Mouse (Mus musculus) thymus, adult 2 months (tissue): ENCODE measurements at regions not wholly inside any gene's neighbourhood (a gene's known extent, or its start where the extent isn't known, plus 50 kb on each side); places are given as distances from the start of the nearest gene placed in this dataset.
"Not testable (repeated sequence)": the region's sequence is repeated elsewhere in the genome, so short reads cannot be mapped to it uniquely, and the experiment has no call there.

ENCODE experiments used
- DNase-seq: peaks from one replicate; pipeline ENCODE4 v3.0.0; 2021
- H3K27ac ChIP-seq: fragments of 200-500 bp; 2 replicates; pipeline ENCODE4 v1.5.1; 2012; ENCODE audit warnings: low read length, control low read depth; ENCODE audit not compliant: control insufficient read depth, insufficient read depth
- H3K27me3 ChIP-seq: fragments of 200-500 bp; 2 replicates; pipeline ENCODE4 v1.6.1; 2012; ENCODE audit warnings: mild to moderate bottlenecking, low read length, moderate library complexity, mixed read lengths; ENCODE audit not compliant: control insufficient read depth, insufficient read depth
- H3K36me3 ChIP-seq: fragments of 200-500 bp; 2 replicates; pipeline ENCODE4 v1.6.1; 2012; ENCODE audit warnings: mild to moderate bottlenecking, low read length, moderate library complexity; ENCODE audit not compliant: control insufficient read depth, insufficient read depth
- H3K4me1 ChIP-seq: fragments of 200-500 bp; replicated peaks from 2 replicates; pipeline ENCODE4 v1.6.1; 2012; ENCODE audit warnings: low read length; ENCODE audit not compliant: control insufficient read depth, insufficient read depth
- H3K4me3 ChIP-seq: fragments of 200-500 bp; 2 replicates; pipeline ENCODE4 v1.5.1; 2012; ENCODE audit warnings: mild to moderate bottlenecking, low read length, control low read depth, moderate library complexity; ENCODE audit not compliant: control insufficient read depth, insufficient read depth
- CTCF ChIP-seq: fragments of 200-500 bp; IDR thresholded peaks from 2 replicates; pipeline ENCODE4 v1.5.1; 2012; ENCODE audit warnings: mild to moderate bottlenecking, control low read depth, low read length, moderate library complexity, borderline replicate concordance; ENCODE audit not compliant: control insufficient read depth, poor library complexity, insufficient read depth; ENCODE audit errors: extremely low read depth
- POLR2A ChIP-seq: fragments of 200-500 bp; IDR thresholded peaks from 2 replicates; pipeline ENCODE4 v1.6.1; 2012; ENCODE audit warnings: mild to moderate bottlenecking, low read length, control low read depth, moderate library complexity; ENCODE audit not compliant: control insufficient read depth, poor library complexity, insufficient read depth; ENCODE audit errors: extremely low read depth
- WGBS: fragments of 180-500 bp; shearing (Covaris S2); methylation state at CpG from one replicate; pipeline ENCODE4 v1.1.7; 2018; 5-methylcytosine and 5-hydroxymethylcytosine counted together

- TF ChIP-seq POLR2A (no peak), CTCF (no peak)
- Histone ChIP-seq H3K27me3 (no peaks in the 10 kb centered on the region), H3K27ac (no peak overlapping the region), H3K4me3 (no peak overlapping the region), H3K4me1 (no peaks in the 10 kb centered on the region), H3K36me3 (no peaks in the 10 kb centered on the region)
- WGBS = 94% methylated on average over 5 of the region's 5 CpGs
- DNase-seq = no peak
These were observed 85.8 kb downstream of the Xrcc2 start for GRCm38 (mm10) chr5:25619872-25620271.

DNA sequence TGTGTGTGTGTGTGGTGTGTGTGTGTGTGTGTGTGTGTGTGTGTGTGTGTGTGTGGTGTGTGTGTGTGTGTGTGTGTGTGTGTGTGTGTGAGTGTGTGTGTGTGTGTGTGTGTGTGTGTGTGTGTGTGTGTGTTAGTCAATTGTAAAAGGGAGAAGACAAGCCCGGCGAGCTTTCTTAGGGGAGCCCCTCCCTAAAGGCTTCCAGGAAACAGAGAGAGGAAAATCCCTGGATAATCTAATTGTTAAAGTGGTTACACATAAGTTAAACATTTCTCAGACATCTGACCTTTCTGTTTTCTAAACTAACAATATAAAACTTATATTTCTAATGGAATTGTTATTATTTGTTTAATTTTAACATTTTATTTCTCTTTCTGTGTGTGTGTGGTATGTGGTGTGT is 86.3 kb downstream of the Xrcc2 start:
- not testable (repeated sequence) for H3K4me1 ChIP-seq, DNase-seq, H3K27ac ChIP-seq, H3K27me3 ChIP-seq, H3K4me3 ChIP-seq, H3K36me3 ChIP-seq
- WGBS = 78% methylated on average over 2 of the region's 2 CpGs

DNA sequence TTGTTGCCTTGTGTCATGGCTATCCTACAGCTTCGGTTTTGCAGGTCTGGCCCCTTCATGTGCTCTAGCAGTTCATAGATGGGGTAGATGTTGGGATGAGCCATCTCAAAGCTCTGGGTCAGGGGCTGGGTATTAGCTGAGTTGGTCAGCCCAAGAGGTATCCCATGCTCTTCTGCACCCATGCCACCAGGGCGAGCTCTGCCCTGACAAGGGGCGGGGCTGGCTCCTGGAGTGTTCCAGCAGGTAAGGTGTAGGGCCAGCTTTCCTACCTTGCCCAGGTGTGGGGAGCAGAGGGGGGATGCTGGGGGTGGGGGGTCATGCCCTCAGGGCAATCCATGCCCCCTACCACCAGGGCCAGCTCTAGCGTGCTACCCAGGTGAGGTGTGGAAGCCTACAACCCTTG is 91.0 kb downstream of the Xrcc2 start:
- Histone ChIP-seq H3K4me3 (no peak overlapping the region), H3K36me3 (no peaks in the 10 kb centered on the region), H3K4me1 (no peaks in the 10 kb centered on the region), H3K27me3 (no peaks in the 10 kb centered on the region), H3K27ac (no peak overlapping the region)
- WGBS = 95% methylated on average over 4 of the region's 4 CpGs
- no peak for DNase-seq
- TF ChIP-seq POLR2A = no peak
- no peak for TF ChIP-seq CTCF

GRCm38 (mm10) chr5:25613844-25614658 is 91.6 kb downstream of the Xrcc2 start:
- no peak for DNase-seq
- Histone ChIP-seq H3K4me1 (no peaks in the 10 kb centered on the region), H3K36me3 (no peaks in the 10 kb centered on the region), H3K4me3 (no peak overlapping the region), H3K27me3 (no peaks in the 10 kb centered on the region), H3K27ac (no peak overlapping the region)
- TF ChIP-seq POLR2A (no peak), CTCF (no peak)
- 93% methylated on average over 8 of the region's 8 CpGs for WGBS

DNA sequence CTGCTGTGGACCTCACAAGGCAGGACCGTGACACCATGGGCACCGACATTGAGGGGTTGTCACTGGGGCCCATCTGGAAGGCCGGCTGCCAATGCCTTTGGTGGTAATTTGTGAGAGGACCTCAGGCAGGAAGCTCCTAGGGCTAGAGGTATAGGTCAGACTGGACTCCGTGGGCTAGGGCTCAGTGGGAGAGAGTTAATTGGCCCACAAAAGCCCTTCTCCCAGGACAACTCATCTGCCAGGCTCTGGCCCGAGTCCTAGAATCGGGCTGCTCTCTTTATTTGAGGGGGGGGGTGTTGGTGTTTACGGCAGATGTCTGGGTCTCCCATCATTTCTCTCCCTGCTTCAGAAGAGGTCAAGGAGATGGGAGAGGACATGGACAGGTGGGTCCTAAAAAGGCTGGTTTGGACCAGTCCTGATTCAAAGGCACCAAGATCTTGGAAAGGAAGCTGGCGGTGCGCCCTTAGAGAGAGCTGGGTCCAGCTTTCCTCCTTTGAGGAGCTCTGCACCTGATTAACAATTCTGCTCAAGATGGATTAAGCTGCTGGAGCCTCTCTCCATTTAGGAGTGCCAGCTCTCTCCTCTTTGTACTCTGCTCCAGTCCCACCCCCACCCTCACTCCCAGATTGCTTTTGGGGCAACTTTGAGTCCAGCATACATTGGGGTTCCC is 93.5 kb downstream of the Xrcc2 start:
- Histone ChIP-seq H3K4me1 (no peaks in the 10 kb centered on the region), H3K4me3 (no peak overlapping the region), H3K36me3 (no peaks in the 10 kb centered on the region), H3K27me3 (no peaks in the 10 kb centered on the region), H3K27ac (no peak overlapping the region)
- WGBS = 93% methylated on average over 9 of the region's 9 CpGs
- TF ChIP-seq POLR2A (no peak), CTCF (no peak)
- DNase-seq = no peak

DNA sequence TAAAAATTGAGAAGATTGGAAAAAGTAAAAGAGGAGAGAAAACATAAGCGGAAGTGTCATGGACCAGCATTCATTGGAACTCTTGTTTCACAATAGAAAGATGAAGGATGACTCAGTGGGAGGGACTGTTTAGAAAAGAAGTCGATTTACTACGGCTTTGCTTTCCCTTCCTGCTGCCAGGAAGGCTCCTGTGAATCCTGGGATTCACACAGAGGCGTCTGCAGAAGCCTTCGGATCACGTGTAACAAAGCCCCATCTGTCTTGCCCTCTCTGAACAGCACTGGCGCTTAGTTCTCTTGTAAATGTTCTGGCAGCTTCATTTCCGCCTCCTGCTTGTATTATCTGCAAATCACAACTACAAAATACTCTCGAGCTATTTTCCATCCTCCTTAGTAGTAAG is 94.0 kb downstream of the Cct8l1 start:
- Histone ChIP-seq H3K27me3 (no peaks in the 10 kb centered on the region), H3K4me3 (no peak overlapping the region), H3K27ac (no peak overlapping the region), H3K36me3 (no peaks in the 10 kb centered on the region), H3K4me1 (no peaks in the 10 kb centered on the region)
- no peak for DNase-seq
- no peak for TF ChIP-seq CTCF
- TF ChIP-seq POLR2A = no peak
- WGBS = 52% methylated on average over 9 of the region's 9 CpGs

DNA sequence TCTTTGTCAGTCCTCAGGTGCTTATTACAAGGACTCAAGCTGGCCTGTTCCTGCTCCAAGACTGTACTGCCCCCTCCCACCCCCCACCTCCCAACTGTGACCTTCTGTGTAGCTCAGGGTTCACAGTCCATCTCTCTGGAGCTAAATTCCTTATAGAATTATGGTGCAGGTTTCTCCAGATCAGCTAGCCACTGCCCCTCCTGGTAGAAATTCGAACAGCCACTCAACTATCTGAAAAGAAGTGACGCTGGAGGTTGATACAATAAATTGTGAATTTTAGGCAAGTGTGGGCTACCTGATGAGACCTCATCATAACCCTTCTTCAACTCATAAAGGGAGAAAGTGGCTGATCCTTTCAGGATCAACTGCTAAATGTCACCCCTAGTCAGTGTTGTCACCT is 86.3 kb downstream of the Cct8l1 start:
- Histone ChIP-seq H3K4me3 (no peak overlapping the region), H3K27ac (no peak overlapping the region), H3K4me1 (no peaks in the 10 kb centered on the region), H3K36me3 (no peaks in the 10 kb centered on the region), H3K27me3 (no peaks in the 10 kb centered on the region)
- TF ChIP-seq CTCF (no peak), POLR2A (no peak)
- 65% methylated on average over 2 of the region's 2 CpGs for WGBS
- DNase-seq = no peak
